Mouse (Mus musculus): ENCODE results near the gene Timm23. TPM values are rescaled to one million over a fixed set of nuclear protein-coding genes. Genes with fewer than 3 reads are reported as not detected.

Gene Timm23
- polyA plus RNA-seq, 1 experiment from 2014 or later, result 360 TPM

DNA sequence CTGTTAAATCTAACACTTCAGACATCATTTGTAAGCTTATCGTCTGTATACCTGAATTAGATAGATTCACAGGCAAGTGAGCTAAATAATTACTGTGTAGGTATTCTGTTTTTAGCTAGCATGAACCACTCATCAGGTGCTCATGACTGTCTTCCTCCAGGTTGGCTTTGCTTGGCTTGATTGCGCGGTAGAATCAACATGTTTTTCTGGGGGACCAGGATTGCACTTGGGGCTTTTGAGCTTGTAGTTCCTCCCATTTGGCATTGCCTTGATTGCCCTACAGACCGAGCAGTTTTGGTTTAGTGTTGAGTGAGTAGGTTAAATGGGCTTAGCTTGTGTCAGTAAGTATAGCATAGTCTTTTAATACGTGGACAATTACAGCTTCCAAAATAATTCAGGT is 39.5 kb downstream of the Timm23 start:
- 95% methylated on average over 5 of the region's 5 CpGs for WGBS
- H3K4me1 ChIP-seq, result peaks cover 32% of the 10 kb centered on the region
- no peak for DNase-seq (ENCODE audit: low spot score)

DNA sequence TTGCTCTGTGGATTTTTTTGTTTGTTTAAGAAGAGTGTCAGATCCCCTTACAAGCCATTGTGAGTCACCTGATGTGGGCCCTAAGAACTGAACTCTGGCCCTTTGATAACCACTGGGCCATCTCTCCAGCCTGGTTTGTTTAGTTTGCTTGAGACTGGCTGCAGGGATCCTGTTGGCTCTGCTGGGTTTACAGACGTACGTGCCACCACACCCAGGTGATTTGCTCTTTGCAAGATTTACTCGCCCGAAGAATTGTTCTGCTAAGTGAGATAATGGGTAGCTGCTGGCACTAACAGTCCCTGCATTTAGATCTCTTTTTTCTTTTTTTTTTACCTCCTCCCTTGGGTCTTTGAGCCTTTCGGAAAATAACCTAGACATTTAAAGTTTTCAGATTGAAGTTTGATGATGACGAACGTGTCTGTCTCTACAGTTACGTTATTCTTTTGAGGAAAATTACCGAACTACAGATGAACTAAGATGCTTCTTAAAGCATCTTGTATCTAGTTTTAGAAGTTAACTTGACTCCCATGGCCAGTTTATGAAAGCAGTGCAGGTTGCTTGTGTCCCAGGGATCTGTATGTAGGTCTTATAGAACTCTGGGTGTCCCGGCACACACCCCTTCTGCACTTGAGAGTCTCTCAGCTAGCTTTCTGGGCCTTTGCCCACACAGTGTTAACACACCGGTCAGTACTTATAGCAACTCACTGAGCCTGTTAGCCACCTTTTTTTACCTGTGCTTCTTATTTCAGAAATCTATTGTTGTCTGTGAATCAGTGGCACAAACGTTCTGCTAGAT is 40.4 kb downstream of the Timm23 start:
- WGBS, result 89% methylated on average over 12 of the region's 12 CpGs

More for the DNA sequence above, 39.5 kb downstream of the Timm23 start:
- H3K4me3 ChIP-seq, result no peak overlapping the region
- H3K36me3 ChIP-seq, result no peaks in the 10 kb centered on the region
- no peaks in the 10 kb centered on the region for H3K9me3 ChIP-seq (replicated peaks)
- no peak overlapping the region for H3K27ac ChIP-seq (replicated peaks)
- no peaks in the 10 kb centered on the region for H3K27me3 ChIP-seq (ENCODE audit: low read depth, poor library complexity, severe bottlenecking)

DNA sequence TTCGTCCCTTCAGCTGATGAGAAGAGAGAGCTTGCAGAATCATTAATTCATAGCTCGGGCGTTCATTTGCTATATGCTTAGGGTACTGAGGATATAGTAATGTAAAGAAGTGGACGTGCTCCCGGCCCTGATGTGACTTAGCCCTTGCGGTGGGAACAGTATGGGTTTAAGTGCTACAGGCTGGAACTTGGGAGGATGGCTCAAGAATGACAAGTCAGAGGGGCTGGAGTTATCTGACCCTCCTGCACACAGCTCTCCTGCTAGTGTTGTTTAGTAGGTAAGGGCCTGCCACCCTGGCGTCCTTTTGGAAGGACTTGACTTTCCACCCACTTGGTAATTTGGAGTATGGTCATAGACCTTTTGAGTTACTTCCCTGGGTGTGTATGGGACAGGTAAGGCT is 41.1 kb downstream of the Timm23 start:
- no peaks in the 10 kb centered on the region for H3K27me3 ChIP-seq (ENCODE audit: low read depth, poor library complexity, severe bottlenecking)
- peak overlapping the region; percentile 92 for H3K4me3 ChIP-seq
- no peaks in the 10 kb centered on the region for H3K9me3 ChIP-seq (replicated peaks)
- peak overlapping the region; percentile 92 for H3K27ac ChIP-seq (replicated peaks)
- DNase-seq (ENCODE audit: low spot score), result no peak
- no peaks in the 10 kb centered on the region for H3K36me3 ChIP-seq
- peaks cover 28% of the 10 kb centered on the region for H3K4me1 ChIP-seq
- WGBS, result 44% methylated on average over 7 of the region's 7 CpGs

More for the DNA sequence above, 40.4 kb downstream of the Timm23 start:
- H3K4me3 ChIP-seq, result peak overlapping the region; percentile 92
- no peaks in the 10 kb centered on the region for H3K36me3 ChIP-seq
- H3K9me3 ChIP-seq (replicated peaks), result no peaks in the 10 kb centered on the region
- peaks cover 32% of the 10 kb centered on the region for H3K4me1 ChIP-seq
- no peak overlapping the region for H3K27ac ChIP-seq (replicated peaks)
- no peak for DNase-seq (ENCODE audit: low spot score)
- no peaks in the 10 kb centered on the region for H3K27me3 ChIP-seq (ENCODE audit: low read depth, poor library complexity, severe bottlenecking)

DNA sequence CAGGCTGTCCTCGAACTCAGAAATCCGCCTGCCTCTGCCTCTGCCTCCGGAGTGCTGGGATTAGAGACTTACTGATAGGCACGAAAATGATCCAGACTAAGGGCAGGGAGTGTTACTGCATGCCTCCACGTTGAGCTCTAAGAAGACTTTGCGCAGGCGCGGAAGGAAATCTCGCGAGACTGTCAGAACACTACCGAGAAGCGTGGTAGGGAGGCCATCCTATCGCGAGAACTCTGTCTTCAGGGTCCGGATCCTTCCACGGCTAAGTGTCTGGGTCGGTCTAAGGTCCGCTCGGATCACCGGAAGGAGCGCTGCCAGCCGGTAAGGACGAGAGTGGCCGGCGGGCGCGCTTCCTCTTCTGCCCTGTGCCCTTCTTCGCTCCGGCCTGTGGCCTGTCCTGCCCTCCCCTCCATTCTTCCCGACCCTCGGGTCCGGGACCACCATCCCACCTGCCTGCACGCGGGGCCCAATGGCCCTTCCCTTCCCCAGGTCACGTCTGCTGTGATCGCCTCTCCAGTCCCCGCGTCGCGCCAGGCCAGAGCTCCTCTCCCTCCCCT is 41.9 kb downstream of the Timm23 start, which contains the start of gene Ncoa4:
Gene Ncoa4 (plus strand): TSS at position 176 of the 557 bp plus-strand sequence.
- under 1% methylated on average over 40 of the region's 40 CpGs for WGBS
- Histone ChIP-seq H3K4me1 (peaks cover 20% of the 10 kb centered on the region), H3K4me3 (peak within 1 kb of the TSS; percentile 92), H3K27me3 (ENCODE audit: low read depth, poor library complexity, severe bottlenecking) (no peaks in the 10 kb centered on the region), H3K9me3 (replicated peaks) (no peaks in the 10 kb centered on the region), H3K27ac (replicated peaks) (peak within 1 kb of the TSS; percentile 92), H3K36me3 (no peaks in the 10 kb centered on the region)
- DNase-seq (ENCODE audit: low spot score), result peak; percentile 98

DNA sequence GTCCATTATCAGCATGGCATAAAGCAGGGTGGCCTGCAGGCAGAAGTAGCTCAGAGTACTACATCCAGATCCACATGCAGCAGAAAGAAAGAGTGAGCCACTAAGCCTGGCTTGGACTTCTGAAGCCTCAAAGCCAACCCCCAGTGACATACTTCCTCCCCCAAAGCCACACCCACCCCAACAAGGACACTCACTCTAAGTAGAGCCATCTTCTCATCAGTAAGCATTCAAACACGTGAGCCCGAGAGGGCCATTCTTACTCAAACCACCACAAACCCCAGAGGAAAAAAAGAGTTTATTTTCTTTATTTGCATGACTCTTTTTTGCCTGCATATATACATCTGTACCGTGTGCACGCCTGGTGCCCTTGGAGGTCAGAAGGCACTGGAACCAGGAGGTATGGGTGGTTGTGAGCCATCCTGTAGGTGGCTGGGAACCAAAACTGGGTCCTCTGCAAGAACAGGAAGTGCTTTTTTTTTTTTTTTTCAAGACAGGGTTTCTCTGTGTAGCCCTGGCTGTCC is 42.5 kb downstream of the Timm23 start:
- Histone ChIP-seq H3K27ac (replicated peaks) (peak overlapping the region; percentile 92), H3K27me3 (ENCODE audit: low read depth, poor library complexity, severe bottlenecking) (no peaks in the 10 kb centered on the region), H3K4me3 (peak overlapping the region; percentile 92), H3K9me3 (replicated peaks) (no peaks in the 10 kb centered on the region), H3K4me1 (peaks cover 19% of the 10 kb centered on the region), H3K36me3 (no peaks in the 10 kb centered on the region)
- 32% methylated on average over 4 of the region's 4 CpGs for WGBS
- peak; percentile 17 for DNase-seq (ENCODE audit: low spot score)

DNA sequence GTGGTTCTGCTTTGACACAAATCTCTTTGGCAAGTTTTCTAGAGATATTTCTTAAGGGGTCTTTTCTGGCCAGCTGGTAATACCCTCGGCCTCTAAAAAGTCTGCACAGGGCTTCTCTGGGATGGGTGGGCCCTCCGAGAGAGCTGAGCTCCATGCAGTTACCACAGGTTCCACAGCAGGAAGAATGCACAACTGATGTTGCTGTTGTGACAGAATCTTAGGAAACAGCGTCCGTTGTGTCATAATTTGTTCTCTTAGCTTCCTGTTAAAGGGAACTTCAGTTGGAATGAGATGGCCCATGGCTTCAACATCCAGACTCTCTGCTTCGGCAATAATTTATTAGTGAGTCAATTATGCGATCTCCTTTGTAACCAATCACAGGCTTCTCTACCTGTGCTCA is 46.9 kb downstream of the Timm23 start:
- Histone ChIP-seq H3K4me1 (peaks cover 6% of the 10 kb centered on the region), H3K4me3 (no peak overlapping the region), H3K27me3 (ENCODE audit: low read depth, poor library complexity, severe bottlenecking) (no peaks in the 10 kb centered on the region), H3K27ac (replicated peaks) (no peak overlapping the region), H3K36me3 (no peaks in the 10 kb centered on the region), H3K9me3 (replicated peaks) (no peaks in the 10 kb centered on the region)
- no peak for DNase-seq (ENCODE audit: low spot score)
- WGBS, result 87% methylated on average over 6 of the region's 6 CpGs

DNA sequence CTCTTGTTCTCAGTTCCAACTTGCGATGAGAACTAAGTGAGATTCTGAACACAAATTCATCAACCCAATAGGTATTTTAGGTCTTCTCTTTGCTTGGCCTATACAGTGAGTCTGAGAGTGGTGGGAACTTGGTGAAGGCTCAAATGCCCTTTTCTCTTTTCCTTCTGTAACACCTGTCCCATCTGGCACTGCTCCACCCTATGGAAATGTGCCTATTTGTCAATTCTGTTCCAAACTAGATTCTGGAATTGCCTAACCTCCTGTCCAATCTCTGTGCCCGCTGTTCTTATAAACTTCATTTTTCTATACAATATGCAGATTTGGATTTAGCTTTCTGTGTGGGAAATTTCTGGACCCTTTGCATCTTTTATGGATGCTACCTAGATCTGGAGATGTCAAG is 48.5 kb downstream of the Timm23 start:
- no peaks in the 10 kb centered on the region for H3K27me3 ChIP-seq (ENCODE audit: low read depth, poor library complexity, severe bottlenecking)
- no peak overlapping the region for H3K4me3 ChIP-seq
- no peak overlapping the region for H3K27ac ChIP-seq (replicated peaks)
- 99% methylated on average over 2 of the region's 2 CpGs for WGBS
- H3K36me3 ChIP-seq, result no peaks in the 10 kb centered on the region
- no peak for DNase-seq (ENCODE audit: low spot score)
- H3K9me3 ChIP-seq (replicated peaks), result peaks cover 3% of the 10 kb centered on the region; the same call in 1 of the 2 replicates
- no peaks in the 10 kb centered on the region for H3K4me1 ChIP-seq

DNA sequence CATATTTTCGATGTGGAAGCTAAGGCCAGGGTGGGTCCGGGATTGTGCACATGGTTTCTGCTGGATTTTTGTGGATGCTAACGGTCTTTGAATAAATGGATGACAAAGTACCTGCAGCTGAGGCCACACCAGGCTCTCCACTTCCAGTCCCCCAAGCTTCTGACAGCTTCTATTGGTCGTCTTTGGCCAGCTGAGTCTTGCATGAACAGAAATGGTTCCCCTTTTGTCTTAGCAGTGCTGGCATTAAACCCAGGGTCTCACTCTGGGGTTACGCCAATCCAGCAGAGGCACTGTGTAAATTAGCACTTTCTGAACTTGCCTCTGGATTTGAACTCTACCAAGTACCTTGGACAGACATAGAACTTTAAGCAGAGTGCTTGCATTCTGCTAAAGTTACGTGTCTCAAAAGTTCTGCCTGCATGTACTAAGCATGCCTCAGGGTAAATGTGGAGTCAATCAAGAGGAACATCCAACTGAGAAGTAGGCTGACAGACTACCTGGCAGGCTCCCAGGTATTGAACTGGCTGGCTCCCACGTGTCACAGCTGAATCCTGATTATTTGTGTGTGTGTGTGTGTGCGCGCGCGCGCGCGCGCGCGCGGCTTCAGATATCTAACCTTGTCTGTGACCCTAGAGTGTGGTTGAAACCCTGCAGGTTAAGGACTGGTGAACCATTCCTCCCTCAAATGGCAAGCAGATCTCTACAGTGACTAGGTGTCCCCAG is 49.3 kb downstream of the Timm23 start:
- Histone ChIP-seq H3K27me3 (ENCODE audit: low read depth, poor library complexity, severe bottlenecking) (no peaks in the 10 kb centered on the region), H3K36me3 (no peaks in the 10 kb centered on the region), H3K9me3 (replicated peaks) (peaks cover 9% of the 10 kb centered on the region), H3K27ac (replicated peaks) (no peak overlapping the region), H3K4me3 (no peak overlapping the region), H3K4me1 (no peaks in the 10 kb centered on the region)
- 93% methylated on average over 18 of the region's 18 CpGs for WGBS
- DNase-seq (ENCODE audit: low spot score), result no peak

DNA sequence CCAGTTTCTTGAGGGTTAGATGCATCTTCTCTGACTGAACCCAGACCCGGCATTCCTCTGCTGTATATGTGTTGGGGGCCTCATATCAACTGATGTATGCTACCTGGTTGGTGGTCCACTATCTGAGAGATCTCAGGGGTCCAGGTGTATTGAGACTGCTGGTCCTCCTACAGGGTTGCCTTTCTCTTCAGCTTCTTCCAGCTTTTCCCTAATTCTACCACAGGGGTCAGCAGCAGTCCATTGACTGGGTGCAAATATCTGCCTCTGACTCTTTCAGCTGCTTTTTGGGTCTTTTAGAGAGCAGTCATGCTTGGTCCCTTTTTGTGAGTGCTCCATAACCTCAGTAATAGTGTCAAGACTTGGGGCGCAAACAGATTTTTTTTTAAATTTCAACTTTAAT is 50.8 kb downstream of the Timm23 start:
- no peak overlapping the region for H3K27ac ChIP-seq (replicated peaks)
- no peaks in the 10 kb centered on the region for H3K36me3 ChIP-seq
- H3K27me3 ChIP-seq (ENCODE audit: low read depth, poor library complexity, severe bottlenecking), result no peaks in the 10 kb centered on the region
- H3K4me1 ChIP-seq, result no peaks in the 10 kb centered on the region
- WGBS, result 88% methylated on average over 2 of the region's 2 CpGs
- DNase-seq (ENCODE audit: low spot score), result no peak
- H3K4me3 ChIP-seq, result no peak overlapping the region
- H3K9me3 ChIP-seq (replicated peaks), result peaks cover 13% of the 10 kb centered on the region

DNA sequence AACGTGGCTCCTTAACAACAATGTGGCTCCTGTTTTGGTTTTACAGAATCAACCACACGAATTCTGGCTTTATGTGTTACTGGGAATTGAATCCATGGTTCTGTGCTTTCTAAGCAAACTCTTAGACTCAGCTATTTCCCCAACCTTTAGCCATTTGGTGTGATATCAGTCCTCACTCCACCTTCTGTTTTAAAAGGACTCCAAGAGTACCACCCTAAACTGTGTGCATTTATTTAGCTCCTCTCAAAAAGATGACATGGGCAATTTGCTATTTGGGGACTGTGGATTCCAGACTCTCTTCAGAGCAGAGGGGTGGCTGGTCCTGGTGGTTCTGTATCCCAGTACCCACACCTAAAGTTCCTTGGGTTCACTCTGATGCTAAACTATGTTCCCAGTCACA is 55.1 kb downstream of the Timm23 start:
- WGBS, result 83% methylated on average over 2 of the region's 2 CpGs
- no peak for DNase-seq (ENCODE audit: low spot score)
- Histone ChIP-seq H3K4me1 (no peaks in the 10 kb centered on the region), H3K27me3 (ENCODE audit: low read depth, poor library complexity, severe bottlenecking) (no peaks in the 10 kb centered on the region), H3K27ac (replicated peaks) (no peak overlapping the region), H3K4me3 (no peak overlapping the region), H3K9me3 (replicated peaks) (peaks cover 13% of the 10 kb centered on the region), H3K36me3 (no peaks in the 10 kb centered on the region)

DNA sequence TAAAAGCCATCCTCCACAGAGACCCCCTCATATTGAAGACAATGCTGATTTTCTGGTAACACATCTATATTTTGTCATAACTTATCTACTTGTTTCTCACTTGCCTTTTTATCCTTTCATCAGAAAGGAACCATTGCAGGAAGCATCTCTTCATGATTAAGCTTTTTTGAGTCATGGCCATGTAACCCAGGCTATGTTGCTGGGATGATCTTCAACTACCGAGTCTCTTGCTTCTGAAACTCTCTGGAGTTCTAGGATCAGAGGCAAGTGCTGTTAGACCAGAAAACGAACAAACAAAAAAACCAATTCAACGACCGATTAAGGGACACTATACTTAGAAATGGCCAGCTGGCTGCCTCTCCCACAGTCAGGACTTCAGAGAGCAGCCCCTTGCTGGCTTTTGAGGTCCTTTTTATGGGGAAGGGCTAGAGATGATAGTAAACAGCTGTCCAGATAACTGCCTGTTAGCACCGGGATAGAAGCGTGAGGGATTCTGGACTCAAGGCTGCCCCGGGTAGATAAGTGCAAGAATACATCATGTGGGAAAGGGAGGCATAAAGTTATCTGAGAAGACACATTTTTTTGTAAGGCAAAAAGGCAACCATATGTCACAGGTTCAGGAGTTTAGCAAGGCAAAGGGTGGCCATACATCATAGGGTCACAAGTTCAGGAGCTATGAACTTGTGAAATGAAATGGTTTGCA is 55.7 kb downstream of the Timm23 start:
- H3K27ac ChIP-seq (replicated peaks), result no peak overlapping the region
- no peaks in the 10 kb centered on the region for H3K36me3 ChIP-seq
- no peaks in the 10 kb centered on the region for H3K4me1 ChIP-seq
- no peak for DNase-seq (ENCODE audit: low spot score)
- no peak overlapping the region for H3K4me3 ChIP-seq
- peaks cover 13% of the 10 kb centered on the region for H3K9me3 ChIP-seq (replicated peaks)
- H3K27me3 ChIP-seq (ENCODE audit: low read depth, poor library complexity, severe bottlenecking), result no peaks in the 10 kb centered on the region
- WGBS, result 91% methylated on average over 7 of the region's 7 CpGs

DNA sequence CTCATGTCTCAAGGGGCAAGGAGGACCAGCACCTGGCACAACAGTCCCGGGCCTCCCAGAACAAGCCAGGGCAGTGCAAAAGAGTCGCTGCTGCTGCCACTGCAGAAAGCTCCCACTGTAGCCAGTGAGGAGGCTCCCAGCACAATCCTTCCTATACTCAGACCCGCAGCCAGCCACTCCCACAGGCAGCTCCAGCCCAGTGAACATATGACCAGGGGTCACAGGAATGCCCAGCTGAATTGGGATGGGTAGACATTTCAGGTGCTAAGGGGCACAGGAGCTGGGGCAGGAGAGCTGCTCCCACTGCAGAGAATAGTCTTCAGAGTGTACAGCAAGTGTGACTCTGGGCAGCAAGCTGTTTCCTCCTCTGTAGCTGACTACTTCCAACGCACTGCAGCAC is 56.3 kb downstream of the Timm23 start:
- Histone ChIP-seq H3K27me3 (ENCODE audit: low read depth, poor library complexity, severe bottlenecking) (no peaks in the 10 kb centered on the region), H3K4me3 (no peak overlapping the region), H3K36me3 (no peaks in the 10 kb centered on the region), H3K4me1 (no peaks in the 10 kb centered on the region), H3K27ac (replicated peaks) (no peak overlapping the region), H3K9me3 (replicated peaks) (peaks cover 13% of the 10 kb centered on the region)
- DNase-seq (ENCODE audit: low spot score), result no peak
- WGBS, result 74% methylated on average over 4 of the region's 4 CpGs
